Comparison of ENCODE assay signal across 10 mouse cellular contexts in genomic region chr7:142516221-142516978, GRCm38 (mm10). TPM values are rescaled to one million over a fixed set of nuclear protein-coding genes. Genes with fewer than 3 reads are reported as not detected.
DNase-seq lines count a peak whose midpoint lies in the region; ATAC-seq lines count a peak whose summit lies in the region.
"Had no signal": no experiment of that assay in that cellular context is flagged by ENCODE, and none has a peak within 500 bp of the region (broad histone marks: within the 10 kb centered on the region; RNA-seq: fewer than 3 reads in every experiment).

No protein-coding gene starts in this region.

- no peaks in the 10 kb centered on the region for H3K27me3 ChIP-seq in heart, embryonic 12.5 days (replicated peaks)
- H3K27me3 ChIP-seq in embryonic facial prominence, embryonic 10.5 days (replicated peaks; ENCODE audit: low read depth, poor library complexity, severe bottlenecking): peaks cover 4% of the 10 kb centered on the region; the same call in 1 of the 2 replicates
- no peaks in the 10 kb centered on the region for H3K27me3 ChIP-seq in hindbrain, embryonic 12.5 days
- H3K27me3 ChIP-seq in midbrain, embryonic 11.5 days (ENCODE audit: control insufficient read depth, insufficient read depth, low read length): no peaks in the 10 kb centered on the region; the same call in 1 of the 2 replicates

- no peaks in the 10 kb centered on the region for H3K36me3 ChIP-seq in heart, embryonic 12.5 days
- no peaks in the 10 kb centered on the region for H3K36me3 ChIP-seq in embryonic facial prominence, embryonic 10.5 days (replicated peaks)
- no peaks in the 10 kb centered on the region for H3K36me3 ChIP-seq in hindbrain, embryonic 12.5 days
- H3K36me3 ChIP-seq in midbrain, embryonic 11.5 days (ENCODE audit: control insufficient read depth, insufficient read depth, low read length): no peaks in the 10 kb centered on the region

- DNase-seq in heart, postnatal 25 days (ENCODE audit: low spot score): no peak
- DNase-seq in embryonic facial prominence, embryonic 10.5 days (ENCODE audit: low spot score): peak; percentile 70
- DNase-seq in midbrain, embryonic 11.5 days (ENCODE audit: low spot score, missing footprints): no peak
- no peak for DNase-seq in left cerebral cortex, postnatal 36 days (ENCODE audit: low spot score in 2 of 2)
- DNase-seq in left cerebral cortex, adult 8-10 months (ENCODE audit: low spot score in 2 of 2): no peak
- DNase-seq in thymus, postnatal 0 days (ENCODE audit: low spot score): no peak

- H3K4me2 ChIP-seq in heart, embryonic 12.5 days: peak overlapping the region; percentile 19; the same call in 1 of the 2 replicates
- H3K4me2 ChIP-seq in hindbrain, embryonic 12.5 days (replicated peaks): peak overlapping the region; percentile 28
- H3K4me2 ChIP-seq in midbrain, embryonic 11.5 days: no peak overlapping the region; the same call in 1 of the 2 replicates

- H3K4me3 ChIP-seq in heart, embryonic 12.5 days: no peak overlapping the region
- H3K4me3 ChIP-seq in embryonic facial prominence, embryonic 10.5 days: peak overlapping the region; percentile 4; the same call in 1 of the 2 replicates
- H3K4me3 ChIP-seq in hindbrain, embryonic 12.5 days: no peak overlapping the region
- H3K4me3 ChIP-seq in midbrain, embryonic 11.5 days (ENCODE audit: low read depth, low read length): no peak overlapping the region

- H3K9me3 ChIP-seq in heart, embryonic 12.5 days (replicated peaks): no peaks in the 10 kb centered on the region
- no peaks in the 10 kb centered on the region for H3K9me3 ChIP-seq in embryonic facial prominence, embryonic 10.5 days
- H3K9me3 ChIP-seq in hindbrain, embryonic 12.5 days (replicated peaks): no peaks in the 10 kb centered on the region
- H3K9me3 ChIP-seq in midbrain, embryonic 11.5 days (ENCODE audit: control insufficient read depth, low read length): no peaks in the 10 kb centered on the region

- intact Hi-C loops in heart, postnatal 25 days (cut with DNase I): no loop called here
- intact Hi-C loops in left cerebral cortex, postnatal 36 days (cut with DNase I): no loop called here

- H3K27ac ChIP-seq in heart, embryonic 12.5 days (ENCODE audit: poor library complexity, severe bottlenecking): peak overlapping the region; percentile 73
- H3K27ac ChIP-seq in embryonic facial prominence, embryonic 10.5 days (replicated peaks): peak overlapping the region; percentile 88
- H3K27ac ChIP-seq in hindbrain, embryonic 12.5 days: peak overlapping the region; percentile 77
- H3K27ac ChIP-seq in midbrain, embryonic 11.5 days (ENCODE audit: low read depth, low read length): no peak overlapping the region

- H3K9ac ChIP-seq in heart, embryonic 12.5 days: peak overlapping the region; percentile 50
- H3K9ac ChIP-seq in hindbrain, embryonic 12.5 days: no peak overlapping the region
- H3K9ac ChIP-seq in midbrain, embryonic 11.5 days (ENCODE audit: low read length): peak overlapping the region; percentile 44

- ATAC-seq in heart, embryonic 12.5 days (ENCODE audit: insufficient number of reproducible peaks, low FRiP score): peak; percentile 65; the same call in 1 of the 2 replicates
- no peak for ATAC-seq in hindbrain, embryonic 12.5 days (ENCODE audit: low FRiP score)
- ATAC-seq in midbrain, embryonic 11.5 days (ENCODE audit: low FRiP score): 0 out of 2 replicates have a peak, but pooled peaks have one; percentile 40
- ATAC-seq: CD4-positive, CD25-positive, alpha-beta regulatory T cell, adult 4 months had no signal

- peaks cover 36% of the 10 kb centered on the region for H3K4me1 ChIP-seq in heart, embryonic 12.5 days (replicated peaks)
- peaks cover 29% of the 10 kb centered on the region for H3K4me1 ChIP-seq in embryonic facial prominence, embryonic 10.5 days
- peaks cover 15% of the 10 kb centered on the region for H3K4me1 ChIP-seq in hindbrain, embryonic 12.5 days
- H3K4me1 ChIP-seq in midbrain, embryonic 11.5 days (ENCODE audit: control insufficient read depth, insufficient read depth, low read length): 0 out of 2 replicates have a peak, but pooled peaks cover 7% of the 10 kb centered on the region

- 40% methylated on average over 21 of the region's 21 CpGs for WGBS in heart, embryonic 12.5 days
- WGBS in embryonic facial prominence, embryonic 10.5 days: 49% methylated on average over 21 of the region's 21 CpGs
- WGBS in hindbrain, embryonic 12.5 days: 50% methylated on average over 21 of the region's 21 CpGs
- WGBS in midbrain, embryonic 11.5 days: 57% methylated on average over 21 of the region's 21 CpGs

RNA-seq across cellular contexts. Expression of gene Mrpl23, which starts 16.1 kb away (rescaled TPM):
- 12.0 and 15.2 TPM in 2 replicates for polyA plus RNA-seq in heart, embryonic 12.5 days (2016; fragmentation: Nextera tagmentation; extraction: Ambion mirVana)
- 10 to 100 TPM; 16.1 to 39.0 TPM for total RNA-seq in heart, postnatal 25 days (2021)
- 18.1 and 22.4 TPM in 2 replicates for polyA plus RNA-seq in embryonic facial prominence, embryonic 10.5 days (2016; fragmentation: Nextera tagmentation; extraction: Ambion mirVana)
- 8.4 and 13.4 TPM in 2 replicates for polyA plus RNA-seq in hindbrain, embryonic 12.5 days (2016; fragmentation: Nextera tagmentation; extraction: Ambion mirVana)
- 13.9 and 16.6 TPM in 2 replicates for polyA plus RNA-seq in midbrain, embryonic 11.5 days (2014; fragmentation: Nextera tagmentation; extraction: Ambion mirVana)
- 1 to 10 TPM; 2.9 to 6.0 TPM for total RNA-seq in left cerebral cortex, postnatal 36 days (2021)
- 1 to 10 TPM; 3.4 to 8.4 (median 7.0) TPM for total RNA-seq in left cerebral cortex, adult 8-10 months (2022)
- polyA plus RNA-seq in thymus, postnatal 0 days (2015; fragmentation: Nextera tagmentation; extraction: Ambion mirVana): 20.1 and 20.7 TPM in 2 replicates

RNA-seq across cellular contexts. Expression of gene Tnnt3, which starts 17.8 kb away (rescaled TPM):
- polyA plus RNA-seq in heart, embryonic 12.5 days (2016; fragmentation: Nextera tagmentation; extraction: Ambion mirVana): 6.4 and 9.3 TPM in 2 replicates
- 1 to 10 TPM in 1 of 2 experiments, not detected in 1; 2.0 TPM for total RNA-seq in heart, postnatal 25 days (2021)
- polyA plus RNA-seq in embryonic facial prominence, embryonic 10.5 days (2016; fragmentation: Nextera tagmentation; extraction: Ambion mirVana): 1.4 and 1.6 TPM in 2 replicates
- 1.8 and 5.8 TPM in 2 replicates for polyA plus RNA-seq in hindbrain, embryonic 12.5 days (2016; fragmentation: Nextera tagmentation; extraction: Ambion mirVana)
- 0.77 and 2.0 TPM in 2 replicates for polyA plus RNA-seq in midbrain, embryonic 11.5 days (2014; fragmentation: Nextera tagmentation; extraction: Ambion mirVana)
- total RNA-seq in left cerebral cortex, postnatal 36 days (2021): not detected
- total RNA-seq in left cerebral cortex, adult 8-10 months (2022): 10 to 100 TPM in 1 of 4 experiments, 1 to 10 TPM in 2, under 1 TPM in 1; 0.88 to 14.3 (median 6.5) TPM
- 4.7 and 5.2 TPM in 2 replicates for polyA plus RNA-seq in thymus, postnatal 0 days (2015; fragmentation: Nextera tagmentation; extraction: Ambion mirVana)
- total RNA-seq: layer of hippocampus, postnatal 25 days had no signal

RNA-seq across cellular contexts. Expression of gene Lsp1, which starts 55.8 kb away (rescaled TPM):
- 33.4 and 38.4 TPM in 2 replicates for polyA plus RNA-seq in heart, embryonic 12.5 days (2016; fragmentation: Nextera tagmentation; extraction: Ambion mirVana)
- 10 to 100 TPM; 43.7 to 48.1 TPM for total RNA-seq in heart, postnatal 25 days (2021)
- polyA plus RNA-seq in embryonic facial prominence, embryonic 10.5 days (2016; fragmentation: Nextera tagmentation; extraction: Ambion mirVana): 20.9 and 21.4 TPM in 2 replicates
- polyA plus RNA-seq in hindbrain, embryonic 12.5 days (2016; fragmentation: Nextera tagmentation; extraction: Ambion mirVana): 9.6 and 14.4 TPM in 2 replicates
- 11.1 and 13.1 TPM in 2 replicates for polyA plus RNA-seq in midbrain, embryonic 11.5 days (2014; fragmentation: Nextera tagmentation; extraction: Ambion mirVana)
- 1 to 10 TPM; 8.1 to 8.7 TPM for total RNA-seq in left cerebral cortex, postnatal 36 days (2021)
- 10 to 100 TPM; 10.8 to 18.8 (median 13.9) TPM for total RNA-seq in left cerebral cortex, adult 8-10 months (2022)
- 655 and 664 TPM in 2 replicates for polyA plus RNA-seq in thymus, postnatal 0 days (2015; fragmentation: Nextera tagmentation; extraction: Ambion mirVana)

Comparison
In these comparisons a context has a peak if more than half of its experiments do, and no peak if none do; other contexts are left out.
1. RNA of gene Lsp1, which starts 55.8 kb away (polyA plus RNA-seq): 655 to 664 TPM in thymus, postnatal 0 days; 33.4 to 38.4 TPM in heart, embryonic 12.5 days, 20.9 to 21.4 TPM in embryonic facial prominence, embryonic 10.5 days, 11.1 to 13.1 TPM in midbrain, embryonic 11.5 days and 9.6 to 14.4 TPM in hindbrain, embryonic 12.5 days; every median in the first group is over 10 times any median in the second.